Mouse (Mus musculus) midbrain, embryonic 14.5 days (tissue): ENCODE measurements around the gene Mrps35. TPM values are rescaled to one million over a fixed set of nuclear protein-coding genes. Genes with fewer than 3 reads are reported as not detected.

ENCODE experiments used
- ATAC-seq: fragments of 200-750 bp; cut with Nextera tagmentation; 2 replicates; pipeline ENCODE4 v1.8.0; 2017; ENCODE audit warnings: moderate number of reproducible peaks, moderate library complexity; ENCODE audit not compliant: low FRiP score, low TSS enrichment
- DNase-seq: peaks from one replicate; pipeline ENCODE4 v3.0.0-alpha.2; 2015
- H3K27ac ChIP-seq: fragments of 300-500 bp; sonication (generic); replicated peaks from 2 replicates; pipeline ENCODE4 v1.5.1; 2014; ENCODE audit warnings: mild to moderate bottlenecking, low read depth, low read length, moderate library complexity
- H3K27me3 ChIP-seq: fragments of 300-500 bp; sonication (generic); 2 replicates; pipeline ENCODE4 v1.6.1; 2014; ENCODE audit warnings: low read length, control low read depth, mixed read lengths; ENCODE audit not compliant: control insufficient read depth, insufficient read depth
- H3K36me3 ChIP-seq: fragments of 300-500 bp; sonication (generic); 2 replicates; pipeline ENCODE4 v1.6.1; 2014; ENCODE audit warnings: low read length, control low read depth; ENCODE audit not compliant: control insufficient read depth, insufficient read depth
- H3K4me1 ChIP-seq: fragments of 300-500 bp; sonication (generic); 2 replicates; pipeline ENCODE4 v1.6.1; 2014; ENCODE audit warnings: mild to moderate bottlenecking, antibody characterized with exemption, low read length, control low read depth; ENCODE audit not compliant: control insufficient read depth, insufficient read depth
- H3K4me2 ChIP-seq: fragments of 300-500 bp; sonication (generic); 2 replicates; pipeline ENCODE4 v1.6.1; 2014; ENCODE audit warnings: mild to moderate bottlenecking, low read length, moderate library complexity
- H3K4me3 ChIP-seq: fragments of 300-500 bp; sonication (generic); replicated peaks from 2 replicates; pipeline ENCODE4 v1.5.1; 2014; ENCODE audit warnings: low read depth, low read length
- H3K9ac ChIP-seq: fragments of 300-500 bp; sonication (generic); replicated peaks from 2 replicates; pipeline ENCODE4 v1.6.1; 2014; ENCODE audit warnings: mild to moderate bottlenecking, low read length, moderate library complexity
- H3K9me3 ChIP-seq: fragments of 300-500 bp; sonication (generic); 2 replicates; pipeline ENCODE4 v1.6.1; 2016; ENCODE audit warnings: low read length, control low read depth, mixed read lengths; ENCODE audit not compliant: control insufficient read depth
- WGBS: fragments of 180-500 bp; shearing (Covaris S2); extraction: QIAGEN DNeasy Blood & Tissue Kit; methylation state at CpG from one replicate; pipeline ENCODE4 v1.1.7; 2014; 5-methylcytosine and 5-hydroxymethylcytosine counted together
- polyA plus RNA-seq: library from polyadenylated mRNA; unstranded; fragments of >200 nt; fragmentation: Nextera tagmentation; extraction: Ambion mirVana; gene quantifications from 2 replicates; pipeline ENCODE4 v1.2.1, GENCODE M21; 2014

Gene Mrps35
- polyA plus RNA-seq, 1 experiment from 2014 or later: 72.1 TPM

DNA sequence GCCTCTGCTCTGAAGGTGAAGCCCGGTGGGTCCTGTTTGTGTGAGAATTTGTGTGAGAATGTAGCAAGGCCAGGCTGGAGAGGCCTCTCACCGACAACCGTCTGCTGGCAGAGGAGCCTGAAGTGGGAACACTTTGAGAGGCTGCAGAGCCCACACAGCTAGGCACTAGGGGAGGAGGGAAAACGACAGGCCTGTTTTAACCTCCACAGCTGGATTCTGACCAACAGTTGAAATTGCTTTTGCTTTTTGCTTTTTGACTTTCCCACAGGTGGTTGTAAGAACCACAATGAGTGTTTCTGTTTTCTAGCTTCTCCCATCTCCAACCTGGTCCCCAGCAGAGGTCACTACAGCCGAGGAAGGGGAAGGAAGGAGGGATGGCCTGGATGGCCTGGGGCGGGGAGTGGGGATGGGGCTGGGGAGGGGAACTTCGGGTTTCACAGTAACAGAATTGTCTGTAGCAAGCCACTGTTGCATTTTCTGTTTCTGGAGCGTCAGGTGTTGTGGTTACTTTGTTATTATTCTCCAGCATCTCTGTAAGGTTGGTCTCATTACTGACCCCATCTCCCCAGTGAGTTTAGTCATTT is 54.9 kb downstream of the Mrps35 start:
- Histone ChIP-seq H3K27ac (no peak overlapping the region), H3K9me3 (no peaks in the 10 kb centered on the region), H3K9ac (no peak overlapping the region), H3K27me3 (no peaks in the 10 kb centered on the region), H3K4me3 (no peak overlapping the region), H3K4me2 (no peak overlapping the region), H3K36me3 (peaks cover 12% of the 10 kb centered on the region), H3K4me1 (peaks cover 17% of the 10 kb centered on the region; the same call in 1 of the 2 replicates)
- ATAC-seq (no peak), DNase-seq (no peak)
- WGBS: 58% methylated on average over 8 of the region's 8 CpGs

DNA sequence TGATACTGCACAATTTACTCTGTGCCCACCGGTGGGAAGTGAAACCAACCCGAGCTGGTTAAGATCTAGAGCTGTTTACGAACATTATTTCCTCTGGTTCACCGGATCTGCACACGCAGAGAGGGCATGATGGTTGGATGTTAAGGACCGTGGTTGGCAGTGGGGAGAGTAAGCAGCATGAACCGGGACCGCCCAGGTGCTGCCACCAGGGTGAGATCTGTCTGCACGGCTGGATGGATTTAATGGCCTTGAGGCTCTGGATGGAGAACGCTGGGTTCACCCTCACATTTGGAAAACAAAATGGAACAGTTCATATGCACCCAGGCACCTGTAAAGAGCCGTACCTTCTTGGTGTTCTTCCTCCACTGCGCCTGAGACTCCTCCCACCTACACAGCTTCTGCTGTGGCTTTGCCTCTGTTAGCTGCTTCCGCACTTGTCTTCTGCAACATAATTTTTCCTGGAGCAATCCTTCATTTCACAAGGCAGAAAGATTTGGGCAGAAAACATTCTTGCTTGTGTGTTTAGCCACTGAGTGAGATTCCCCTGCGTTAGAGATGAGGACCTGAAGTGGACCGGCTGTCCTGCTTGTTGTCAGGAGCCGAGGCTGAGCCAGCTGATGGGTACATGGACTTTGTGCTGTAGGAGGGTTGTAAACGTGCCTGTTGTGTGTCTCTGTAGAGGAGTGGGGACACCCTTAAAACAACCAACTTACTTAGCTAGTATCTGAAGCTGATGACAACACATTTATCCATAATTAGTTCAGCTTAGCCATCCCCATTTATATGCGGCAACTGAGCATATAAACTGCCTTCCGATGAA is 57.1 kb downstream of the Mrps35 start:
- Histone ChIP-seq H3K4me2 (no peak overlapping the region), H3K27ac (no peak overlapping the region), H3K27me3 (no peaks in the 10 kb centered on the region), H3K4me3 (no peak overlapping the region), H3K9ac (no peak overlapping the region), H3K36me3 (peaks cover 17% of the 10 kb centered on the region), H3K9me3 (no peaks in the 10 kb centered on the region), H3K4me1 (0 out of 2 replicates have a peak, but pooled peaks cover 2% of the 10 kb centered on the region)
- WGBS: 85% methylated on average over 19 of the region's 19 CpGs
- DNase-seq: no peak
- no peak for ATAC-seq

DNA sequence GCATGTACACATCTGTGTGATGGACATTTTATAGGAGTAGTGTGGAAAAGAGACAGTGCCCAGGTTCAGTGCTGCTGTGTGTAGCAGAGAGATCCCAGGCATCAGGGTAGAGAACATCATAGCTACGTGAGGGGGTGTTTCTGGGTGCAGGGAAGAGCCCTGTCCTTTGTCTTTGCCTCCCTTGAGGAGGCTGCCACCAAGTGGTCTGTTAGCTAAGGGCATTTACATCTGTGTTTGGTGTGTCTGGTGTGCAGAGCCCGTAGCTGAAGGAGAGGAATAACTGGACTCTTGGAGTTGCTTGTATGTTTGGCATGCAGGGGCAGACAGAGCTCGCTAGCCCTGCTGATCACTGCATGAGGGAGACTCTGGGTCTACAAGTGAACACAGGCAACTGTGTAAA is 59.7 kb downstream of the Mrps35 start:
- no peak for DNase-seq
- H3K27ac ChIP-seq: no peak overlapping the region
- WGBS: 92% methylated on average over 3 of the region's 3 CpGs
- H3K4me2 ChIP-seq: no peak overlapping the region
- no peak overlapping the region for H3K4me3 ChIP-seq
- no peaks in the 10 kb centered on the region for H3K27me3 ChIP-seq
- H3K9ac ChIP-seq: no peak overlapping the region
- no peaks in the 10 kb centered on the region for H3K9me3 ChIP-seq
- ATAC-seq: no peak
- peaks cover 22% of the 10 kb centered on the region; the same call in 1 of the 2 replicates for H3K36me3 ChIP-seq
- no peaks in the 10 kb centered on the region for H3K4me1 ChIP-seq

DNA sequence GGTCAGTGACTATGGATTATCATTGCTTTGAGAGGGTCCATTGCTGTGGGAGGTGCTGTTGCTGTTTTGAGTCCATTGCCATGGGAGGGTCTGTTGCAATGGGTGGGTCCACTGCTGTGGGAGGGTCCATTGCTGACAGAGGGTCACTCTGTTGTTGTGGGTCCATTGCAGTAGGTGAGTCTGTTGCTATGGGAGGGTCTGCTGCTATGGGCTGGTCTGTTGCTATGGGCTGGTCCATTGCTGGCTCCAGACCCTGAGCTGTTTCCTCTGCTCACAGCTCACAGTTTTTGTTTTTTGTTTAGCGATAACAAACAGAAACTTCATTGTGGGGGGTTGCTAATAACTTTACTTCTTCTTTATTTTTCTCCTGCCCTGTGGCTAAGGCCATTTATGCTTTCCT is 63.0 kb downstream of the Mrps35 start:
- Histone ChIP-seq H3K4me1 (no peaks in the 10 kb centered on the region), H3K27me3 (no peaks in the 10 kb centered on the region), H3K36me3 (peaks cover 49% of the 10 kb centered on the region), H3K27ac (no peak overlapping the region), H3K9ac (no peak overlapping the region), H3K4me3 (no peak overlapping the region), H3K9me3 (no peaks in the 10 kb centered on the region), H3K4me2 (no peak overlapping the region)
- ATAC-seq: no peak
- 100% methylated on average over 1 of the region's 1 CpGs for WGBS
- DNase-seq: no peak

DNA sequence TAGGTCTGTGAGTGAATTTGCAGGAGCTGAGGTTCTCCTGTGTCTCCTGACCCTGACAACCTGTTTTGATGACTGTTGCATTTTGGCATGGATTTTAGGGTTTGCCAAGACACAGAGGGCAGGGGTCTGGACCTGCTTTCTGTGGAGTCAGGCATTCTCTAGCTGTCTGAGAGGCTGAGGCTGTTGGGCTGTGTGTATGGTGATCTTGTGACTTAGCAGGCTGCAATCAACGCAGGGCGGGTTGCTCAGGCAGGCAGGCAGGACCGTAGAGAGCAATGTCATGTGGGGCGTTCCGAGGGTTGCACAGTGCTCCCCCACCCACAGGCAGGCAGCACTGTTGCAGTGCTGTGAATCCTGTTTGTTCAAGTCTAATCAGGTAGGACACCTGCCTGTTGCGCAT is 64.2 kb downstream of the Mrps35 start:
- no peak overlapping the region for H3K9ac ChIP-seq
- H3K4me3 ChIP-seq: no peak overlapping the region
- ATAC-seq (no peak), DNase-seq (no peak)
- H3K4me1 ChIP-seq: no peaks in the 10 kb centered on the region
- no peaks in the 10 kb centered on the region for H3K27me3 ChIP-seq
- no peak overlapping the region for H3K4me2 ChIP-seq
- no peaks in the 10 kb centered on the region for H3K9me3 ChIP-seq
- 94% methylated on average over 6 of the region's 6 CpGs for WGBS
- H3K27ac ChIP-seq: no peak overlapping the region
- peaks cover 53% of the 10 kb centered on the region for H3K36me3 ChIP-seq

DNA sequence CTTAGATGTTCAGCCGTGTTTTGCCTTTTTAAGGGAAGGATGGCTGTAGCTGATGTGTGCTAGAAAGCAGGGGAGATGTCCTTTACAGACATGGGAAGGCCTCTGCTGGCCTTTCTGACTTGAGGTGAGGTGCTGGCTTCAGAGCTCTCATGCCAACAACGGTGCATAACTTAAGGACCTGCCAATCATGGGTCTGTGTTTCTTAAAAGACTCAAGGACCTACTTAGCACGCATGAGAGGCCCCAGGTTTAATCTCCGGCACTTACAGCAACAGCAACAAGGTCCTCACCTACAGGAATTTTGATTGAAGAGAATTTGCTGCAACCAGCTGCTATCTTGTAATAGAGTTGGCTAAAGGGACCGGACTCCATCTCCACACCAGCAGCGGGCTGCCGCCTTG is 66.7 kb downstream of the Mrps35 start:
- Histone ChIP-seq H3K4me1 (no peaks in the 10 kb centered on the region), H3K4me3 (no peak overlapping the region), H3K9ac (no peak overlapping the region), H3K27me3 (no peaks in the 10 kb centered on the region), H3K27ac (no peak overlapping the region), H3K36me3 (peaks cover 54% of the 10 kb centered on the region), H3K4me2 (no peak overlapping the region), H3K9me3 (no peaks in the 10 kb centered on the region)
- ATAC-seq: no peak
- no peak for DNase-seq
- WGBS: 90% methylated on average over 7 of the region's 7 CpGs

DNA sequence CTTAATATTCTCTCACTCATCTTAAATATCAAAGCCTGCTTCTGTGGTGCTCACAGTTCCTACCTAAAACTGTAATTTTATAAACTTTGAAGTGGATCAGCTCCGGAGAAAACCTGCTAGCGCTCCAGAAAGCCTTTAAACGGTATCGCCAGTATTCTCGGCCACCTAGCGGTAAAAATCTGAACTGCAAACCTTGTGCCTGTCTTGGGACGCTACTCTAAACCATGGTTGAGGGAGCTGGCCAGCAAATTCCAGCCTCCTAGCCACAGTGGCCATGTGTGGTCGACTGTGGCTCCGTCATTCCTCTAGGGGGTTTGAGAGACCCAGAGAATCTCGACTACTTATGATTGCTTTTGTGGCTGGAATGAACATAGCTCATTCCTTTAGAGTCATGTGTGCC is 74.0 kb downstream of the Mrps35 start:
- Histone ChIP-seq H3K9me3 (no peaks in the 10 kb centered on the region), H3K4me2 (no peak overlapping the region), H3K27ac (no peak overlapping the region), H3K36me3 (peaks cover 10% of the 10 kb centered on the region), H3K4me3 (no peak overlapping the region), H3K9ac (no peak overlapping the region), H3K4me1 (no peaks in the 10 kb centered on the region), H3K27me3 (no peaks in the 10 kb centered on the region)
- DNase-seq: peak; percentile 92
- WGBS: 9% methylated on average over 10 of the region's 10 CpGs
- peak; percentile 48; the same call in 1 of the 2 replicates for ATAC-seq

DNA sequence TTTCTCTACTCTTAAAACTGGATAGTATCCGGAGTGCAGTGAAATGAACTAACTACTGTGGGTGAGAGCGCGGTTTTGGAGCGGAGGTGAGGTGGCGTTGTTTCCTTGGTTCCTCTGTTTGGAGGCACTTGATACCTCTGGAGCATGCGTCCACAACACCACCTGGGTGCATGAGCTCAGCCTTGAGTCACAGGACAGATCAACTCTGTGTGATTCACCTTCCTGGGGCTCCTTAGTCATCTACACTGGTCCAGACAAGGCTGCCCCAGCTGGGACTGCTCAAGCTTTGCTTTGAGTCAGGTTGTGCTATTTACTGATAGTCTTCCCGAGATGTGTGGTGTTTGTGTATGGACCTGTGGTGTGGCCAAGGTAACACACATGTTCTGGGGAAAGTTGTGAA is 75.2 kb downstream of the Mrps35 start:
- ATAC-seq (no peak), DNase-seq (no peak)
- H3K27ac ChIP-seq: no peak overlapping the region
- no peaks in the 10 kb centered on the region for H3K4me1 ChIP-seq
- H3K4me3 ChIP-seq: no peak overlapping the region
- H3K27me3 ChIP-seq: no peaks in the 10 kb centered on the region
- H3K4me2 ChIP-seq: no peak overlapping the region
- no peak overlapping the region for H3K9ac ChIP-seq
- 0 out of 2 replicates have a peak, but pooled peaks cover under 1% of the 10 kb centered on the region for H3K36me3 ChIP-seq
- 97% methylated on average over 7 of the region's 7 CpGs for WGBS
- H3K9me3 ChIP-seq: no peaks in the 10 kb centered on the region

DNA sequence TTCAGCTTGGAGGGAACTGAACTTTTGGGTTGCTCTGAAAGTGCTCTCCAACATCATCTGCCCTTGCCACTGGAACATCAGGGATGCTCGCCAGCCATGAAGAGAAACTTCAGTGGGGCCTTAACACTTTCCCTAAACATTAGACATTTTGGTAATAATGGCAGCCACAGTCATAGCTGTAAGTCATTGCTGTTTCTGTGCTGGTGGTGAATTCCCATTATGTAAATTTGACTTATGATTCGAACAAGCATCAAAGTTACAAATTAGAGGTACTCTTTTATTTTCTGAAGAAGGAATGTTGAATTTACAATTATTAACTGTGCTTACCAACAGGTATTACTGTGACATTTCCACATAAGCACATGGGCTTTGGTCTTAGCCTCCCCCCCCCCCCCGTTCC is 75.6 kb downstream of the Mrps35 start:
- WGBS: 89% methylated on average over 3 of the region's 3 CpGs
- Histone ChIP-seq H3K4me3 (no peak overlapping the region), H3K4me1 (no peaks in the 10 kb centered on the region), H3K36me3 (no peaks in the 10 kb centered on the region), H3K9ac (no peak overlapping the region), H3K9me3 (no peaks in the 10 kb centered on the region), H3K27ac (no peak overlapping the region), H3K27me3 (no peaks in the 10 kb centered on the region), H3K4me2 (no peak overlapping the region)
- ATAC-seq (no peak), DNase-seq (no peak)
